Mouse (Mus musculus): ENCODE measurements around the gene Fmo6. TPM values are rescaled to one million over a fixed set of nuclear protein-coding genes. Genes with fewer than 3 reads are reported as not detected.
A peak's percentile ranks its signal among the peaks of the same experiment; 100 is the strongest.

The Fmo6 gene
- polyA plus RNA-seq, 1 experiment from 2014 or later, result not detected

DNA sequence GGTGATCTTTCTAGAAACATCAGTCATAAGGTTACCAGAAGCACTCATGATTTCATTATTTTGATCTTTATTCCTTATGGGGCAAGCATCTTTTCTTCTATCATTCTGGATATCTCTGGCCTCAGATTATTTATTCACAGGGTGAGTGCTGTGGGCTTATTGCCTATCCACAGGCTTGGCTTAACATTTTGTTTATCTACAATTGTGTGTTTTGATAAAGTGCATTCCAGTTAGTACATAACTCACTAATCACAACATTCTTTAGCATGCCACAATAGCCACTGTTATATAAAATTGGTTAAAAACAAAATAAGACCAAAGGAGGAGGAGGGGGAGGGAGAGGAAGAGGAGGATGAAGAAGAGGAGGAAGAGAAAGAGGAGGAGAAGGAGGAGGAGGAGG, 25.2 kb downstream of the Fmo6 start:
- Histone ChIP-seq H3K36me3 (replicated peaks) (no peaks in the 10 kb centered on the region), H3K9me3 (replicated peaks) (no peaks in the 10 kb centered on the region), H3K27me3 (no peaks in the 10 kb centered on the region), H3K9ac (no peak overlapping the region), H3K27ac (replicated peaks) (no peak overlapping the region), H3K4me2 (no peak overlapping the region), H3K4me1 (replicated peaks) (no peaks in the 10 kb centered on the region), H3K4me3 (replicated peaks) (no peak overlapping the region)
- ATAC-seq (ENCODE audit: insufficient read depth), result no peak

DNA sequence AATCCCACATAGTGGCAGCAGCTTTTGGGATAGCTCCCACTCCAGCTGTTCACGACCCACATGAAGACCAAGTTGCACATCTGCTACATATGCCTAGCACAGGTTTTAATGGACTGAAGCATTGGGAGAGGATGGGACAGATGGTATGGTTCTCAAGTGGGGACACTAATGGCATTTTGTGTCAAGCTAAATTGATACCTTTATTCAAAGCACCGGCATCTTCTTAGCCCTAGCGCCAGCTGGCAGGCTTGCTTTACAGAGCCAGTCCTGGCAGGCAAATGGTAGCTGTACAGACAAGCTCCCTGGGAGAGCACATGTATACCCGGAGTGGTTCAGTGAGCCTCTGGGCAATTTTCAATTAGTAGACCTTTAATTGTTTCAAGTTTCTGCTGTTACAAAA, 35.4 kb downstream of the Fmo6 start:
- no peaks in the 10 kb centered on the region for H3K27me3 ChIP-seq
- 70% methylated on average over 4 of the region's 4 CpGs for WGBS (ENCODE audit: insufficient replicate concordance)
- H3K4me2 ChIP-seq, result no peak overlapping the region
- H3K9ac ChIP-seq, result no peak overlapping the region
- H3K9me3 ChIP-seq (replicated peaks), result no peaks in the 10 kb centered on the region
- no peak overlapping the region for H3K27ac ChIP-seq (replicated peaks)
- no peaks in the 10 kb centered on the region for H3K36me3 ChIP-seq (replicated peaks)
- no peak overlapping the region for H3K4me3 ChIP-seq (replicated peaks)
- no peak for ATAC-seq (ENCODE audit: insufficient read depth)
- no peaks in the 10 kb centered on the region for H3K4me1 ChIP-seq (replicated peaks)

DNA sequence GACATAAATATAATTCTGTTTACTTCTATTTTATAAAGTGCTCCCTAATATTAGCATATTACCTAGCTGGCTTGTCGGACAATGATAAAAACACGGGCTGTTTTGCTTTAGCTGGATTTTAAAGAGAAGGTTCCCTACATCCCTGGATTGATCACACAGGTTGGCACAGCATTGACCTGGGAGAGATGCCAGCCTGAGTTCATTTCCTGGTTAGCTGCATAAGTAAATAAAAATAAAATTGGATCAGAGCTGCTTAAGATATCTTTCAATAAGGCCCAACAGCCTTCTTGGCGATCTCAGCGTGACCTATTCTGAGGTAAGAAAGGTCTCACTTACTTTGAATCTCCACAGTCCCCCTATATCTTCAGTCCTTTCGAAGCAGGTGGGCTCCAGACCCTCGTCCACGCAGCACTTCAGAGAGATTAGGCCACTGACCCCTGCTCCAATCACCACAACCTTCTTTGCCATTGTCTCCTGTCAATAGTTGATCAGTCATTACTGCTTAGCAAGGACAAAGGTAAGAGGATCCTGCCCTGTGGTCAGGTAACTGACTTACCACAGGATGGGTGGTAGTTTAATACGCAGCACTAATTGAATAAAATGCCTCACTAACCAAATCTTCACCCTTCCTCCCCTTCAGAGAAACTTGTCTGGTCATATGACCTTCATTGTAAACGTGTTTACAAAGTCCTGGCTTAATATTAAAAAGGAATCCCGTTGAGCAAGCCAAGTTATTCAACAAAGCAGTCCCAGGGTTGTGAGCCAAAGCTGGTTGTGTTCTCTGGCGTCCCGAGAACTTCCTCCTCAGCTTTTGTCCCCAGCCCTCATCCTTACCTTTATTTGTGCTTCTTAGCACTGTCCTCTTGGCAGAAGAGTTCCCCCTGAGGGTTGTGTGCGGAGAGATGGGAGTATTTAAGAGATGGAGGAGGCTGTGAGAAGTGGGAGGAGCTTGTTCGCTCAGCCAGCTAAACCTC, 39.2 kb downstream of the Fmo6 start, which contains the start of gene Fmo2:
Gene Fmo2, minus strand, starts transcription at position 889 of the 974 bp plus-strand sequence.
- Histone ChIP-seq H3K27me3 (no peaks in the 10 kb centered on the region), H3K4me1 (replicated peaks) (no peaks in the 10 kb centered on the region), H3K9ac (no peak within 1 kb of the TSS), H3K36me3 (replicated peaks) (no peaks in the 10 kb centered on the region), H3K4me2 (no peak within 1 kb of the TSS), H3K4me3 (replicated peaks) (no peak within 1 kb of the TSS), H3K9me3 (replicated peaks) (no peaks in the 10 kb centered on the region), H3K27ac (replicated peaks) (no peak within 1 kb of the TSS)
- ATAC-seq (ENCODE audit: insufficient read depth), result no peak
- 51% methylated on average over 14 of the region's 14 CpGs for WGBS (ENCODE audit: insufficient replicate concordance)

DNA sequence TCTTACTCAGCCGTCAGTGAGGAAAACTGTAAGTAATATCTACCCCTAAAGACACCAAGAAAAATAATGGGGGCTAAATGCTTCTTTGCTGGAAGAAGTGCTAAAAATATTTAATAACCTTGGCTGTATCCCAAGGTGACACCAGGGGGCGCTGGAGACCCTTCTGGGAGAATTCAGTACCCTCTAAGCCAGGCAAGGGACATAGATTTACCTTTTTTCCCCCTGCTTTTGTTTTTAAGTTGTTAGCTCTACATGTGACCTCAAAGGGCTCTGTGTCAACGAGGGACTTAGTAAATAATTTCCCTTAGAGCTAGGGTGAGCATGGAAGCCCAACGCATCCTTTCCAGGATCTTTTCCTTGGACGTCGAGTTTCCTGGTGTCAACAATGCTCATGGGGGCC, 41.4 kb downstream of the Fmo6 start:
- Histone ChIP-seq H3K27me3 (no peaks in the 10 kb centered on the region), H3K4me1 (replicated peaks) (no peaks in the 10 kb centered on the region), H3K4me3 (replicated peaks) (no peak overlapping the region), H3K4me2 (no peak overlapping the region), H3K9me3 (replicated peaks) (no peaks in the 10 kb centered on the region), H3K9ac (no peak overlapping the region), H3K27ac (replicated peaks) (no peak overlapping the region), H3K36me3 (replicated peaks) (no peaks in the 10 kb centered on the region)
- ATAC-seq (ENCODE audit: insufficient read depth), result no peak
- WGBS (ENCODE audit: insufficient replicate concordance), result 41% methylated on average over 6 of the region's 6 CpGs

DNA sequence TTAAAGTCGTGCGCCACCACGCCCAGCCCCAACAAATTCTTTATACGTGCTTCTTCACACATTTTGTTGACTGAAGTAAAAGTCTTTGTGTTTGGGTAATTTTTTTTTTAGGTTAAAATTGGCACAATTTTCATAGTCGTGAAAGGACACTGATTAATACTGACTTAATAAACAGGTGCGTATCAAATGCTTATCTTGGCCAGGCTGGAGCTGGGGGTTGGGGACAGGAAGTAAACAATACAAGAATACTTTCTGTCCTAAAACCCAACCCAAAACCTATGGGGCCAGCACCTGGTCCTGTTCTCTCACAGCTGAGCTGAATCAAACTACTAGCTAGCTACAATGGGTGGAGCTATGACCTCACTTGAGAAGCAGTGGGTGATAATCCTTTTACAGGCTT, 44.3 kb downstream of the Fmo6 start:
- Histone ChIP-seq H3K36me3 (replicated peaks) (no peaks in the 10 kb centered on the region), H3K4me2 (no peak overlapping the region), H3K9ac (no peak overlapping the region), H3K9me3 (replicated peaks) (no peaks in the 10 kb centered on the region), H3K27me3 (no peaks in the 10 kb centered on the region), H3K4me3 (replicated peaks) (no peak overlapping the region), H3K4me1 (replicated peaks) (no peaks in the 10 kb centered on the region), H3K27ac (replicated peaks) (no peak overlapping the region)
- WGBS (ENCODE audit: insufficient replicate concordance), result 77% methylated on average over 6 of the region's 6 CpGs
- no peak for ATAC-seq (ENCODE audit: insufficient read depth)

DNA sequence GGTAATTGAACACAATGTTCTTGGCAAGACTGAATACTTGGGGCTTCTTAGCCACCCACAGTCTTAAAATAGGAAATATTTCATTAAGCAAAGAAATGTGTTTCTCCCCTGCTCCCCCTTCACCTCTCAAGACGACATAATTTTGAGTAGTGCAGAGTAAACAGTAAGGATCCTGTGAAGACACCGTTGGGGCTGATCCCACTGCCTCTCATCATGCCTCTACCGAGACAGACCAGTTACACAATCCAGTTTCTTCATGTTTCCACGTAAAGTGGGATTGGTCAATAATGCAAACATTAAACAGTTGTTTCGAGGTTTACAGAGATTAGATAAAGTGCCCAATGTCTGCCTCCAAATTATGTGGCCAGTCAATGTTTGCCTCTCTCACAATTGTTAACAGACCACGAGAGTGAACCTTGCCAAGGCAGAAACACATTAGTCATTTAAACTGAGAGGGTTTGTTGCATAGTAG, 45.3 kb downstream of the Fmo6 start:
- Histone ChIP-seq H3K27me3 (no peaks in the 10 kb centered on the region), H3K4me1 (replicated peaks) (no peaks in the 10 kb centered on the region), H3K4me3 (replicated peaks) (no peak overlapping the region), H3K9me3 (replicated peaks) (no peaks in the 10 kb centered on the region), H3K9ac (no peak overlapping the region), H3K4me2 (no peak overlapping the region), H3K27ac (replicated peaks) (no peak overlapping the region), H3K36me3 (replicated peaks) (no peaks in the 10 kb centered on the region)
- ATAC-seq (ENCODE audit: insufficient read depth), result peak; percentile 62
- WGBS (ENCODE audit: insufficient replicate concordance), result 21% methylated on average over 6 of the region's 6 CpGs

DNA sequence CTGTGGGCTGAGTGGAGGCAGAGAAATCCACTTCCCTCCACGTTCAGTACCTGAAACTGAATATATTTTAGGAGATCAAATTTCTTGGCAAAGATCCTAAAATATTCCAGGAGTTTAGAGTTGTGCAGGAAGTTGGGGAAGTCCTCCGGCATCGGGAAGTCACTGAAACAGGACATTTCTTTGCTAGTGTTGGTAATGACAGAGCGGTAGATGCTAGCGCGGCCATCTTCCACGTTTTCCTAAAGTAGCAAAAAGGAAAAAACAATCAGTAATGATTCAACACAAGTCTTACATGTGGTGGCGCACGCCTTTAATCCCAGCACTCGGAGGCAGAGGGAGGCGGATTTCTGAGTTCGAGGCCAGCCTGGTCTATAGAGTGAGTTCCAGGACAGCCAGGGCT, 48.7 kb downstream of the Fmo6 start:
- Histone ChIP-seq H3K9me3 (replicated peaks) (no peaks in the 10 kb centered on the region), H3K27ac (replicated peaks) (no peak overlapping the region), H3K4me3 (replicated peaks) (no peak overlapping the region), H3K4me1 (replicated peaks) (0 out of 2 replicates have a peak, but pooled peaks cover 2% of the 10 kb centered on the region), H3K4me2 (no peak overlapping the region), H3K36me3 (replicated peaks) (no peaks in the 10 kb centered on the region), H3K9ac (no peak overlapping the region), H3K27me3 (no peaks in the 10 kb centered on the region)
- WGBS (ENCODE audit: insufficient replicate concordance), result 75% methylated on average over 12 of the region's 12 CpGs
- no peak for ATAC-seq (ENCODE audit: insufficient read depth)

DNA sequence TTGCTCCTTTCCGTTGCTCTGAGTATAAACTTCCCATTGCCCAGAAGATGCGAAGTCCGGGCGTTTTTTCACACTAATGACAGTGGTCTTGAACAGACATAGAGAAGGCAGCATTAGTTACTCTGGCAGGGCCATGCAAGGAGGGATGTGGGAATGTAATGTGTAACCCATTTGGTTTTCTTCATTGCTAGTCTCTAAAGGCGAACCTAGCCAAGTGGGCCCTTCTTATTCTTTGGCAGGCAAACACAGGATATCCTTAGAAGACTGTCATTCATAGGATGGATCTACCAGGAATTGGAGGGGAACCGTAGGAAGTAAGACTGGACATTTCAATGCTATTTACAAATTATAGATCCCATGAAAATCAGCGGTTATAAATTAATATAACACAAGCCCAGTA, 49.7 kb downstream of the Fmo6 start:
- Histone ChIP-seq H3K9me3 (replicated peaks) (no peaks in the 10 kb centered on the region), H3K27me3 (no peaks in the 10 kb centered on the region), H3K4me1 (replicated peaks) (0 out of 2 replicates have a peak, but pooled peaks cover 2% of the 10 kb centered on the region), H3K36me3 (replicated peaks) (no peaks in the 10 kb centered on the region), H3K27ac (replicated peaks) (no peak overlapping the region), H3K4me2 (no peak overlapping the region), H3K9ac (no peak overlapping the region), H3K4me3 (replicated peaks) (no peak overlapping the region)
- no peak for ATAC-seq (ENCODE audit: insufficient read depth)
- WGBS (ENCODE audit: insufficient replicate concordance), result 80% methylated on average over 7 of the region's 7 CpGs

DNA sequence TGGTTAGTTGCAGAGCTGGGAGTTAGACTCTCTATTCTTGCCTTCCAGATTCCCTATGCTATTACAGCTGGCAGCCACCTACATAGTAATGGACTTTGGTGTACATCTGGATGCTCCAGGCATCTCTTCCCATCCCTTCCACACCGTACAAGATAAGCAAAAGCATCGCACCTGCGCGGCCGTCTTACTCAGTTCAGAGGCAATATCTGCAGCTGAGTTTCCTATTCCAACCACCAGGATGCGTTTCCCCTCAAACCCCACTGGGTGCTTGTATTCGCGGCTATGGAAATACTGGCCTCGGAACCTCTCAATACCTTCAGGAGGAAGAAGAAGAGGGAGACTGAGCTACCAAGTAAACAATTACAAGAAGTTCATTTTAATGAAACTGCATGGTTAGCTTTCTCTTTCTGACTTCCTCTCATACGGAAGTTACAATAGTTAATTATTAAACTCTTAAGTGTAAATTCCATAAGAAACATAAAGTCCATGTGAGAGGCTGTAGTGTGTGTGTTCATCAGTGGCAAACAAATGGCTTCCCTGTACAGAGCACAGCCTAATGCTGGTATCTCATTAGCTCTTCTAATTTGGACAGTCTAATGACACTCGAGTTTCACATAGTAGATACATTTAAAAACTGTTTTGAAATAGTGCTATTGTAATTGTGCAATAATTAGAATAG, 51.0 kb downstream of the Fmo6 start:
- ATAC-seq (ENCODE audit: insufficient read depth), result peak; percentile 22; the same call in 1 of the 2 replicates
- Histone ChIP-seq H3K9ac (no peak overlapping the region), H3K9me3 (replicated peaks) (no peaks in the 10 kb centered on the region), H3K27ac (replicated peaks) (no peak overlapping the region), H3K27me3 (no peaks in the 10 kb centered on the region), H3K4me3 (replicated peaks) (no peak overlapping the region), H3K36me3 (replicated peaks) (no peaks in the 10 kb centered on the region), H3K4me2 (no peak overlapping the region), H3K4me1 (replicated peaks) (0 out of 2 replicates have a peak, but pooled peaks cover 2% of the 10 kb centered on the region)
- 69% methylated on average over 11 of the region's 11 CpGs for WGBS (ENCODE audit: insufficient replicate concordance)

DNA sequence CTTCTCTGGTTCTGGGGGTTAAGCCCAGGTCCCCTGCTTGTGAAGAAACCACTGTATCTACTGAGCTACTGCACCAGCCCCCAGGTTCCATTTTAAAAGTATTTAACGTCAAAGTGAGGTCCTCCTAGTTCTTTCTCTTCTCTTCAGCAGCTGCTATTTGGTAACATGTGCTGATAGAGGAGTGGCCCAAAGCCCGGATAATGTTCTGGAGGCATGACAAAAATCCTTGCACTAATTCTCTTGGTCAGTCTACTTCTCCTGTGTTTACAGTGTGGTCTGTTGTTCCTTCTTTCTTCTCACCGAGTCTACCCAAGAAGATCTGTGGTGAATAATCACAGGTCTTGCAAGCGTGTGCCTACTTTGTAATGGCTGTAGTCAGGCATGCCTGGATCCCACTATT, 54.6 kb downstream of the Fmo6 start:
- 57% methylated on average over 4 of the region's 4 CpGs for WGBS (ENCODE audit: insufficient replicate concordance)
- no peaks in the 10 kb centered on the region for H3K9me3 ChIP-seq (replicated peaks)
- H3K4me3 ChIP-seq (replicated peaks), result no peak overlapping the region
- H3K9ac ChIP-seq, result no peak overlapping the region
- no peaks in the 10 kb centered on the region for H3K36me3 ChIP-seq (replicated peaks)
- no peaks in the 10 kb centered on the region for H3K27me3 ChIP-seq
- H3K4me2 ChIP-seq, result no peak overlapping the region
- ATAC-seq (ENCODE audit: insufficient read depth), result no peak
- 0 out of 2 replicates have a peak, but pooled peaks cover 2% of the 10 kb centered on the region for H3K4me1 ChIP-seq (replicated peaks)
- H3K27ac ChIP-seq (replicated peaks), result no peak overlapping the region

DNA sequence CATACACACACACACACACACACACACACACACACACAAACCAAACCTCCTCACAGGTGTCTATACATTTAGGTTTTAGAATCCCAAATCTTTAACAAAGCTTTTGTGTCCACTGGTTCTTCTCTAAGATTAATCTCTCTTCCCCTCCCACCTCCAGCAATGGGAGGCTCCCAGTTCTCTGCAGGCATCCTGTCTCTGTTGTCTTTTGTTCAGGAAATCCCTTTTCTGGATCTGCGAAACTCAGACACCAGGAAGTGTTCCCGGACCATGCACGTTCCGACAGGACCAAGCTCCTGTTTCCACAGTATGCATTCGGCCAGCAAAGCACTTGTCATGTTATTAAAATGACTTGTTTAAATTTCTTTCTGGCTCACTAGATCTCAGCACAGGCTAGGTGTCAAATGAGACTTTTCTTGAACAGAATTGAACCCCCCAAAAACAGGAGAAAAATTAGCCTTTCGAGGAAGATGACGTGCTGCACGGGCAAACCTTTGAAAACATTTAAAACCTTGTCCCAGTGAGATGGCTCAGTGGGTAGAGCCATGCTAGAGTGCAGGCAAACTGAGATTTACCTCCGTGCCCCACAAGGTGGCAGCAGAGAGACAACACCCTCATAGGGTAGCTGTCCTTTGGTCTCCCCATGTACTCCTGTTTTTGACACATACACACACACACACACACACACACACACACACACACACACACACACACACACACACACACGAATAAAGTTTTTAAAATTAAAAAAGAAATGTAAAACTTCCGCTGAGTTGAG, 57.5 kb downstream of the Fmo6 start:
- H3K27me3 ChIP-seq, result no peaks in the 10 kb centered on the region
- H3K4me3 ChIP-seq (replicated peaks), result no peak overlapping the region
- no peak overlapping the region for H3K4me2 ChIP-seq
- H3K36me3 ChIP-seq (replicated peaks), result no peaks in the 10 kb centered on the region
- no peaks in the 10 kb centered on the region for H3K9me3 ChIP-seq (replicated peaks)
- ATAC-seq (ENCODE audit: insufficient read depth), result no peak
- no peak overlapping the region for H3K9ac ChIP-seq
- H3K4me1 ChIP-seq (replicated peaks), result no peaks in the 10 kb centered on the region; the same call in 1 of the 2 replicates
- WGBS (ENCODE audit: insufficient replicate concordance), result 28% methylated on average over 11 of the region's 11 CpGs
- H3K27ac ChIP-seq (replicated peaks), result no peak overlapping the region

Measured in liver, embryonic 15.5 days (tissue).